In genomic region chr19:47421128-47421898, GRCm38 (mm10) we compare ENCODE assay signal across 9 mouse cellular contexts. TPM values are rescaled to one million over a fixed set of nuclear protein-coding genes. Genes with fewer than 3 reads are reported as not detected.
DNase-seq lines count a peak whose midpoint lies in the region; ATAC-seq and TF ChIP-seq lines count a peak whose summit lies in the region.
"Had no signal": no experiment of that assay in that cellular context is flagged by ENCODE, and none has a peak within 500 bp of the region (broad histone marks: within the 10 kb centered on the region; RNA-seq: fewer than 3 reads in every experiment).

No protein-coding gene starts in this region.

- intact Hi-C loops in left cerebral cortex, postnatal 14 days (cut with DNase I), result no loop called here

- H3K9ac ChIP-seq in forebrain, postnatal 0 days, result no peak overlapping the region
- H3K9ac ChIP-seq in forebrain, embryonic 11.5 days (ENCODE audit: low read length), result no peak overlapping the region
- H3K9ac ChIP-seq in hindbrain, embryonic 16.5 days (ENCODE audit: low read depth, low read length), result 0 out of 2 replicates have a peak overlapping the region, but pooled peaks have one; percentile 5

- peak; percentile 57 for DNase-seq in forebrain, postnatal 0 days
- DNase-seq in forebrain, embryonic 11.5 days (ENCODE audit: low spot score), result no peak
- peak; percentile 75 for DNase-seq in brain, embryonic 14.5 days (ENCODE audit: low read depth)
- peak; percentile 69 for DNase-seq in lung, postnatal 25 days (ENCODE audit: low spot score)
- DNase-seq in frontal cortex, postnatal 36 days (ENCODE audit: low spot score in 2 of 2), result no peak
- no peak for DNase-seq in left cerebral cortex, postnatal 14 days (ENCODE audit: low spot score in 2 of 2)
- DNase-seq in ovary, postnatal 14 days (ENCODE audit: low spot score), result no peak

- H3K4me2 ChIP-seq in forebrain, postnatal 0 days (ENCODE audit: low read depth), result no peak overlapping the region
- no peak overlapping the region for H3K4me2 ChIP-seq in forebrain, embryonic 11.5 days (ENCODE audit: low read depth, low read length, severe bottlenecking)
- no peak overlapping the region for H3K4me2 ChIP-seq in hindbrain, embryonic 16.5 days (ENCODE audit: low read length)

- TF ChIP-seq POLR2A in brain, embryonic 14.5 days (IDR thresholded peaks at IDR 0.05; ENCODE audit: borderline replicate concordance, extremely low read depth, insufficient read depth, insufficient read length, poor library complexity, severe bottlenecking), result no peak

- no peak overlapping the region for H3K4me3 ChIP-seq in forebrain, postnatal 0 days (ENCODE audit: low read depth, low read length)
- H3K4me3 ChIP-seq in forebrain, embryonic 11.5 days (ENCODE audit: low read depth, low read length), result no peak overlapping the region
- H3K4me3 ChIP-seq in hindbrain, embryonic 16.5 days (ENCODE audit: low read length), result no peak overlapping the region

- no peaks in the 10 kb centered on the region for H3K27me3 ChIP-seq in forebrain, postnatal 0 days (ENCODE audit: insufficient read depth, low read length)
- H3K27me3 ChIP-seq in forebrain, embryonic 11.5 days (ENCODE audit: control insufficient read depth, insufficient read depth, low read length), result no peaks in the 10 kb centered on the region
- no peaks in the 10 kb centered on the region for H3K27me3 ChIP-seq in hindbrain, embryonic 16.5 days (replicated peaks; ENCODE audit: control insufficient read depth, insufficient read depth, low read length)
- H3K27me3 ChIP-seq: CH12.LX had no signal

- H3K27ac ChIP-seq in forebrain, postnatal 0 days (ENCODE audit: low read depth, low read length), result no peak overlapping the region
- no peak overlapping the region for H3K27ac ChIP-seq in forebrain, embryonic 11.5 days (ENCODE audit: low read depth, low read length)
- no peak overlapping the region; the same call in 1 of the 2 replicates for H3K27ac ChIP-seq in hindbrain, embryonic 16.5 days (ENCODE audit: low read depth, low read length)

- 51% methylated on average over 14 of the region's 14 CpGs for WGBS in forebrain, postnatal 0 days
- WGBS in forebrain, embryonic 11.5 days, result 81% methylated on average over 14 of the region's 14 CpGs
- WGBS in hindbrain, embryonic 16.5 days, result 61% methylated on average over 14 of the region's 14 CpGs

- no peaks in the 10 kb centered on the region for H3K9me3 ChIP-seq in forebrain, postnatal 0 days (ENCODE audit: low read length)
- H3K9me3 ChIP-seq in forebrain, embryonic 11.5 days (ENCODE audit: control insufficient read depth, low read length), result no peaks in the 10 kb centered on the region
- H3K9me3 ChIP-seq in hindbrain, embryonic 16.5 days (ENCODE audit: control insufficient read depth, low read length), result no peaks in the 10 kb centered on the region

- H3K36me3 ChIP-seq in forebrain, postnatal 0 days (ENCODE audit: insufficient read depth), result no peaks in the 10 kb centered on the region
- H3K36me3 ChIP-seq in forebrain, embryonic 11.5 days (ENCODE audit: control insufficient read depth, insufficient read depth, low read length), result no peaks in the 10 kb centered on the region
- no peaks in the 10 kb centered on the region for H3K36me3 ChIP-seq in hindbrain, embryonic 16.5 days (ENCODE audit: control insufficient read depth, insufficient read depth, low read length)

- no peaks in the 10 kb centered on the region for H3K4me1 ChIP-seq in forebrain, postnatal 0 days (ENCODE audit: insufficient read depth)
- H3K4me1 ChIP-seq in forebrain, embryonic 11.5 days (replicated peaks; ENCODE audit: control insufficient read depth, insufficient read depth, low read length), result no peaks in the 10 kb centered on the region
- H3K4me1 ChIP-seq in hindbrain, embryonic 16.5 days (ENCODE audit: control insufficient read depth, insufficient read depth, low read depth, low read length), result peaks cover 13% of the 10 kb centered on the region

- no peak for TF ChIP-seq CTCF in forebrain, postnatal 0 days (IDR thresholded peaks at IDR 0.05; ENCODE audit: low read depth)
- TF ChIP-seq CTCF in brain, embryonic 14.5 days (IDR thresholded peaks at IDR 0.05; ENCODE audit: borderline replicate concordance, extremely low read depth, insufficient read depth, insufficient read length), result no peak

- peak; percentile 61 for ATAC-seq in forebrain, postnatal 0 days
- ATAC-seq in forebrain, embryonic 11.5 days (replicated peaks; ENCODE audit: low FRiP score), result no peak
- peak; percentile 62 for ATAC-seq in hindbrain, embryonic 16.5 days

RNA-seq across cellular contexts. Expression of gene Sh3pxd2a, which starts 42.9 kb away (rescaled TPM):
- total RNA-seq in forebrain, postnatal 0 days (2014; rRNA removed), result 16.1 and 20.8 TPM in 2 replicates
- 0.98 and 1.2 TPM in 2 replicates for polyA plus RNA-seq in forebrain, postnatal 0 days (2015; fragmentation: Nextera tagmentation; extraction: Ambion mirVana)
- polyA plus RNA-seq in forebrain, embryonic 11.5 days (2014; fragmentation: Nextera tagmentation; extraction: Ambion mirVana), result 5.2 and 5.4 TPM in 2 replicates
- polyA plus RNA-seq in brain, embryonic 14.5 days (2012; rRNA removed), result 10.1 and 14.5 TPM in 2 replicates
- polyA plus RNA-seq in hindbrain, embryonic 16.5 days (2015; fragmentation: Nextera tagmentation; extraction: Ambion mirVana), result 1.8 and 2.2 TPM in 2 replicates
- 10 to 100 TPM; 30.9 TPM for total RNA-seq in left cerebral cortex, postnatal 14 days (2021)

Comparison
In these comparisons a context has a peak if more than half of its experiments do, and no peak if none do; other contexts are left out.
1. DNase-seq: peak in forebrain, postnatal 0 days (single experiment), brain, embryonic 14.5 days (single experiment) and lung, postnatal 25 days (single experiment); none in forebrain, embryonic 11.5 days (single experiment), frontal cortex, postnatal 36 days (0 of 2), left cerebral cortex, postnatal 14 days (0 of 2) and ovary, postnatal 14 days (single experiment).